In genomic region chr11:84973661-84974060, GRCm38 (mm10) we compare ENCODE assay signal across 20 mouse cellular contexts. TPM values are rescaled to one million over a fixed set of nuclear protein-coding genes. Genes with fewer than 3 reads are reported as not detected.
"Had no signal": no experiment of that assay in that cellular context is flagged by ENCODE, and none has a peak within 500 bp of the region (broad histone marks: within the 10 kb centered on the region; RNA-seq: fewer than 3 reads in every experiment).

No protein-coding gene starts in this region.

- DNase-seq: lung, adult 18-20 months; lung, embryonic 14.5 days; lung, postnatal 10 days; lung, postnatal 4 days; midbrain, embryonic 14.5 days; retina, postnatal 1 day; right cerebral cortex, adult 18-20 months; right cerebral cortex, postnatal 25 days; right cerebral cortex, postnatal 4 days; spleen, adult 18-20 months; thymus, adult 18-20 months; thymus, postnatal 14 days; thymus, postnatal 36 days had no signal

- H3K9ac ChIP-seq: lung, embryonic 14.5 days; neural tube, embryonic 13.5 days; neural tube, embryonic 15.5 days had no signal

- ATAC-seq: midbrain, embryonic 16.5 days had no signal

- H3K4me2 ChIP-seq: lung, embryonic 14.5 days; midbrain, embryonic 11.5 days; neural tube, embryonic 13.5 days; neural tube, embryonic 15.5 days had no signal

- H3K4me3 ChIP-seq: myocyte; neural tube, embryonic 13.5 days; neural tube, embryonic 15.5 days had no signal

- H3K27ac ChIP-seq: neural tube, embryonic 13.5 days; neural tube, embryonic 15.5 days had no signal

- H3K36me3 ChIP-seq: neural tube, embryonic 13.5 days; neural tube, embryonic 15.5 days had no signal

- H3K9me3 ChIP-seq: neural tube, embryonic 13.5 days; neural tube, embryonic 15.5 days had no signal

- H3K4me1 ChIP-seq: neural tube, embryonic 15.5 days had no signal

- H3K27me3 ChIP-seq: neural tube, embryonic 13.5 days; neural tube, embryonic 15.5 days had no signal

RNA-seq across cellular contexts. Expression of gene Car4, which starts 16.1 kb away (rescaled TPM):
- total RNA-seq: megakaryocyte, adult 5-6 weeks; megakaryocyte-erythroid progenitor cell, adult 5-6 weeks had no signal
- polyA plus RNA-seq: myocyte had no signal
